Mouse (Mus musculus) MEL (cell line): ENCODE results near the gene Slc30a2. TPM values are rescaled to one million over a fixed set of nuclear protein-coding genes. Genes with fewer than 3 reads are reported as not detected.

Experiments
- DNase-seq: peaks from one replicate; pipeline ENCODE4 v3.0.0; 2011; ENCODE audit warnings: low read depth, low spot score
- H3K27ac ChIP-seq: 2 replicates; pipeline ENCODE4 v1.5.1; 2012; ENCODE audit warnings: low read depth, mild to moderate bottlenecking, control low read depth, low read length, moderate library complexity; ENCODE audit not compliant: control insufficient read depth
- H3K27me3 ChIP-seq, 2 experiments: fragments of 150-350 bp in 1 of 2; sonication (generic) in 1 of 2; 2 replicates each; pipeline ENCODE4 v1.6.1; 2012; ENCODE audit warnings: low read length in 2 of 2, mild to moderate bottlenecking in 2 of 2, improper control_type of control experiment in 1 of 2, moderate library complexity in 1 of 2; ENCODE audit not compliant: insufficient read depth in 2 of 2, control insufficient read depth in 1 of 2
- H3K36me3 ChIP-seq, 2 experiments: 2 replicates each; pipeline ENCODE4 v1.6.1; 2012 to 2014; ENCODE audit warnings: low read length in 2 of 2, improper control_type of control experiment in 1 of 2, inconsistent platforms in 1 of 2, mild to moderate bottlenecking in 1 of 2; ENCODE audit not compliant: insufficient read depth in 2 of 2, control insufficient read depth in 1 of 2
- H3K4me1 ChIP-seq, 2 experiments: fragments of 150-350 bp in 1 of 2; sonication (generic) in 1 of 2; 2 replicates each; pipeline ENCODE4 v1.6.1; 2012; ENCODE audit warnings: low read length in 2 of 2, improper control_type of control experiment in 1 of 2, mild to moderate bottlenecking in 1 of 2; ENCODE audit not compliant: insufficient read depth in 2 of 2, control insufficient read depth in 1 of 2
- H3K4me3 ChIP-seq, 2 experiments: fragments of 150-350 bp in 1 of 2; sonication (generic) in 1 of 2; 2 replicates each; pipeline ENCODE4 v1.5.1; 2012; ENCODE audit warnings: low read depth in 2 of 2, low read length in 2 of 2, mild to moderate bottlenecking in 2 of 2, moderate library complexity in 2 of 2, control low read depth in 1 of 2, improper control_type of control experiment in 1 of 2; ENCODE audit not compliant: control insufficient read depth in 1 of 2, insufficient read depth in 1 of 2
- H3K79me2 ChIP-seq: 2 replicates; pipeline ENCODE4 v1.6.1; 2012; ENCODE audit warnings: mild to moderate bottlenecking, low read length, moderate library complexity; ENCODE audit not compliant: control insufficient read depth, poor library complexity, insufficient read depth
- H3K9ac ChIP-seq: 2 replicates; pipeline ENCODE4 v1.6.1; 2012; ENCODE audit warnings: low read depth, mild to moderate bottlenecking, control low read depth, low read length, moderate library complexity; ENCODE audit not compliant: control insufficient read depth, poor library complexity, severe bottlenecking
- H3K9me3 ChIP-seq: fragments of 150-350 bp; sonication (generic); replicated peaks from 2 replicates; pipeline ENCODE4 v1.6.1; 2012; ENCODE audit warnings: mild to moderate bottlenecking, low read length, improper control_type of control experiment, moderate library complexity; ENCODE audit not compliant: insufficient read depth
- BHLHE40 ChIP-seq: IDR thresholded peaks from 2 replicates; pipeline ENCODE4 v1.6.1; 2012; ENCODE audit warnings: low read depth, mild to moderate bottlenecking, inconsistent platforms, low read length, improper control_type of control experiment, borderline replicate concordance
- CHD1 ChIP-seq: IDR thresholded peaks from 2 replicates; pipeline ENCODE4 v1.6.1; 2012; ENCODE audit warnings: low read depth, mild to moderate bottlenecking, inconsistent platforms, low read length, improper control_type of control experiment
- CHD2 ChIP-seq: IDR thresholded peaks from 2 replicates; pipeline ENCODE4 v1.6.1; 2011; ENCODE audit warnings: low read length, improper control_type of control experiment
- ELF1 ChIP-seq: IDR thresholded peaks from 2 replicates; pipeline ENCODE4 v1.6.1; 2014; ENCODE audit warnings: low read depth, mild to moderate bottlenecking, inconsistent platforms, low read length, improper control_type of control experiment, moderate library complexity
- EP300 ChIP-seq, 2 experiments: IDR thresholded peaks; 2 replicates each; pipeline ENCODE4 v1.6.1; 2011; ENCODE audit warnings: improper control_type of control experiment in 2 of 2, low read length in 2 of 2, low read depth in 1 of 2, mild to moderate bottlenecking in 1 of 2
- GATA1 ChIP-seq: IDR thresholded peaks from 2 replicates; pipeline ENCODE4 v1.6.1; 2011; ENCODE audit warnings: low read depth, low read length, improper control_type of control experiment
- HCFC1 ChIP-seq: IDR thresholded peaks from 2 replicates; pipeline ENCODE4 v1.6.1; 2012; ENCODE audit warnings: low read depth, mild to moderate bottlenecking, inconsistent platforms, low read length, improper control_type of control experiment, moderate library complexity
- JUND ChIP-seq: IDR thresholded peaks from 2 replicates; pipeline ENCODE4 v1.6.1; 2011; ENCODE audit warnings: low read depth, mild to moderate bottlenecking, improper control_type of control experiment, low read length
- KAT2A ChIP-seq: conservative IDR thresholded peaks from 2 replicates; pipeline ENCODE4 v1.6.1; 2012; ENCODE audit warnings: low read depth, low read length, improper control_type of control experiment, inconsistent platforms
- MEF2A ChIP-seq: IDR thresholded peaks from 2 replicates; pipeline ENCODE4 v1.6.1; 2014; ENCODE audit warnings: low read depth, mild to moderate bottlenecking, inconsistent platforms, low read length, improper control_type of control experiment; ENCODE audit not compliant: poor library complexity, insufficient replicate concordance, severe bottlenecking; ENCODE audit errors: extremely low read depth
- MXI1 ChIP-seq: IDR thresholded peaks from 2 replicates; pipeline ENCODE4 v1.6.1; 2011; ENCODE audit warnings: mild to moderate bottlenecking, low read depth, low read length, improper control_type of control experiment
- MYB ChIP-seq: IDR thresholded peaks from 2 replicates; pipeline ENCODE4 v1.6.1; 2011; ENCODE audit warnings: mild to moderate bottlenecking, low read depth, low read length, improper control_type of control experiment
- MYC ChIP-seq: IDR thresholded peaks from 2 replicates; pipeline ENCODE4 v1.6.1; 2011; ENCODE audit warnings: low read depth, mild to moderate bottlenecking, low read length, improper control_type of control experiment, moderate library complexity
- NELFE ChIP-seq: IDR thresholded peaks from 2 replicates; pipeline ENCODE4 v1.6.1; 2011; ENCODE audit warnings: low read depth, low read length, improper control_type of control experiment
- POLR2A ChIP-seq, 2 experiments: IDR thresholded peaks; 2 replicates each; pipeline ENCODE4 v1.6.1; 2011 to 2012; ENCODE audit warnings: low read length in 2 of 2, mild to moderate bottlenecking in 2 of 2, control low read depth in 1 of 2, improper control_type of control experiment in 1 of 2, low read depth in 1 of 2, moderate library complexity in 1 of 2; ENCODE audit not compliant: control insufficient read depth in 1 of 2, insufficient read depth in 1 of 2, poor library complexity in 1 of 2
- POLR2AphosphoS2 ChIP-seq: IDR thresholded peaks from 2 replicates; pipeline ENCODE4 v1.6.1; 2011; ENCODE audit warnings: low read length, improper control_type of control experiment
- POLR2AphosphoS5 ChIP-seq: IDR thresholded peaks from 2 replicates; pipeline ENCODE4 v1.6.1; 2012; ENCODE audit warnings: low read depth, borderline replicate concordance, mild to moderate bottlenecking, inconsistent platforms, low read length, moderate library complexity, mixed read lengths
- RCOR1 ChIP-seq: IDR thresholded peaks from 2 replicates; pipeline ENCODE4 v1.6.1; 2012; ENCODE audit warnings: low read depth, mild to moderate bottlenecking, inconsistent platforms, low read length, improper control_type of control experiment
- SIN3A ChIP-seq: IDR thresholded peaks from 2 replicates; pipeline ENCODE4 v1.6.1; 2012; ENCODE audit warnings: low read length, improper control_type of control experiment, inconsistent platforms
- TBP ChIP-seq: IDR thresholded peaks from 2 replicates; pipeline ENCODE4 v1.8.0; 2011; ENCODE audit warnings: low read depth, low read length, improper control_type of control experiment
- USF1 ChIP-seq: IDR thresholded peaks from 2 replicates; pipeline ENCODE4 v1.6.1; 2014; ENCODE audit warnings: low read depth, mild to moderate bottlenecking, inconsistent platforms, low read length, improper control_type of control experiment, moderate library complexity
- USF2 ChIP-seq, 2 experiments: IDR thresholded peaks; 2 replicates each; pipeline ENCODE4 v1.6.1; 2011 to 2012; ENCODE audit warnings: improper control_type of control experiment in 2 of 2, low read length in 2 of 2, borderline replicate concordance in 1 of 2, inconsistent platforms in 1 of 2, low read depth in 1 of 2, mild to moderate bottlenecking in 1 of 2; ENCODE audit not compliant: insufficient read depth in 1 of 2
- ZKSCAN1 ChIP-seq: IDR thresholded peaks from 2 replicates; pipeline ENCODE4 v1.6.1; 2012; ENCODE audit warnings: low read depth, mild to moderate bottlenecking, inconsistent platforms, low read length, improper control_type of control experiment, moderate library complexity
- ZMIZ1 ChIP-seq: IDR thresholded peaks from 2 replicates; pipeline ENCODE4 v1.6.1; 2012; ENCODE audit warnings: low read depth, mild to moderate bottlenecking, inconsistent platforms, low read length, improper control_type of control experiment, moderate library complexity
- ZNF384 ChIP-seq: IDR thresholded peaks from 2 replicates; pipeline ENCODE4 v1.6.1; 2012; ENCODE audit warnings: low read depth, mild to moderate bottlenecking, inconsistent platforms, low read length, improper control_type of control experiment
- polyA plus RNA-seq, 2 experiments: library from polyadenylated mRNA; stranded (reverse) in 1 of 2; unstranded in 1 of 2; fragments of >175 nt in 1 of 2; fragments of >200 nt in 1 of 2; gene quantifications; 2 replicates each; pipeline versions ENCODE4 v1.2.1 to v1.2.4; 2012; ENCODE audit warnings: low replicate concordance in 2 of 2, low read depth in 1 of 2; ENCODE audit not compliant: insufficient read length in 2 of 2, insufficient read depth in 1 of 2, missing spikeins in 1 of 2
- total RNA-seq: library from RNA; depleted of rRNA; stranded (reverse); fragments of 300-350 nt; gene quantifications from 2 replicates; pipeline ENCODE4 v1.2.3, GENCODE M21; 2012

Gene Slc30a2
- total and polyA plus RNA-seq, 3 experiments = 0.39 to 0.54 TPM; not detected in 1

- H3K4me1 ChIP-seq = no peaks in the 10 kb centered on the region
- H3K79me2 ChIP-seq = no peaks in the 10 kb centered on the region
- no peak overlapping the region for H3K9ac ChIP-seq
- H3K27ac ChIP-seq = no peak overlapping the region
- no peaks in the 10 kb centered on the region for H3K36me3 ChIP-seq
- DNase-seq = no peak
- no peak overlapping the region for H3K4me3 ChIP-seq
- no peaks in the 10 kb centered on the region for H3K9me3 ChIP-seq
- no peaks in the 10 kb centered on the region for H3K27me3 ChIP-seq
- TF ChIP-seq SIN3A = no peak
- no peak for TF ChIP-seq CHD2
- no peak for TF ChIP-seq KAT2A
- no peak for TF ChIP-seq MEF2A
- no peak for TF ChIP-seq POLR2AphosphoS5
- no peak for TF ChIP-seq RCOR1
- TF ChIP-seq MYC = no peak
- TF ChIP-seq JUND = no peak
- no peak for TF ChIP-seq ZKSCAN1
- no peak for TF ChIP-seq BHLHE40
- no peak for TF ChIP-seq EP300 (IDR thresholded peaks at IDR 0.05; ENCODE audit: low read depth in 1 of 2, low read length in 2 of 2)
- no peak for TF ChIP-seq MYB
- TF ChIP-seq GATA1 = no peak
- TF ChIP-seq ELF1 = no peak
- TF ChIP-seq TBP = no peak
- no peak for TF ChIP-seq ZMIZ1
- no peak for TF ChIP-seq POLR2AphosphoS2
- TF ChIP-seq USF2 (IDR thresholded peaks at IDR 0.05; ENCODE audit: borderline replicate concordance in 1 of 2, insufficient read depth in 1 of 2, low read depth in 1 of 2, low read length in 2 of 2) = no peak
- no peak for TF ChIP-seq MXI1
- TF ChIP-seq, all 39 proteins: peak for 0
Observed at GRCm38 (mm10) chr4:134362124-134362523, 19.1 kb downstream of the Slc30a2 start.

GRCm38 (mm10) chr4:134362586-134362985 lies 19.6 kb downstream of the Slc30a2 start:
- DNase-seq = peak; percentile 35
- no peak overlapping the region for H3K4me3 ChIP-seq
- H3K79me2 ChIP-seq = no peaks in the 10 kb centered on the region
- TF ChIP-seq KAT2A = no peak
- no peak for TF ChIP-seq ZMIZ1
- TF ChIP-seq MYB = no peak
- no peak for TF ChIP-seq HCFC1
- TF ChIP-seq CHD1 = no peak
- no peak for TF ChIP-seq NELFE
- no peak for TF ChIP-seq MEF2A
- TF ChIP-seq ZNF384 = no peak
- TF ChIP-seq POLR2A (IDR thresholded peaks at IDR 0.05; ENCODE audit: control insufficient read depth in 1 of 2, insufficient read depth in 1 of 2, low read depth in 1 of 2, low read length in 2 of 2, poor library complexity in 1 of 2) = no peak
- TF ChIP-seq USF1 = no peak
- no peak for TF ChIP-seq USF2 (IDR thresholded peaks at IDR 0.05; ENCODE audit: borderline replicate concordance in 1 of 2, insufficient read depth in 1 of 2, low read depth in 1 of 2, low read length in 2 of 2)
- no peak for TF ChIP-seq MXI1
- H3K27me3 ChIP-seq = peaks cover 0 to 1% of the 10 kb centered on the region in 2 experiments; a peak in 2 of 4 replicates
- H3K36me3 ChIP-seq = no peaks in the 10 kb centered on the region
- H3K27ac ChIP-seq = no peak overlapping the region
- H3K4me1 ChIP-seq = no peaks in the 10 kb centered on the region
- H3K9me3 ChIP-seq = no peaks in the 10 kb centered on the region
- no peak overlapping the region for H3K9ac ChIP-seq
